ENCODE assay signal across 21 mouse cellular contexts in genomic region chr2:163056584-163056983, GRCm38 (mm10). TPM values are rescaled to one million over a fixed set of nuclear protein-coding genes. Genes with fewer than 3 reads are reported as not detected.
DNase-seq lines count a peak whose midpoint lies in the region; ATAC-seq and TF ChIP-seq lines count a peak whose summit lies in the region.
"Had no signal": no experiment of that assay in that cellular context is flagged by ENCODE, and none has a peak within 500 bp of the region (broad histone marks: within the 10 kb centered on the region; RNA-seq: fewer than 3 reads in every experiment).

No protein-coding gene starts in this region.

- no peak overlapping the region for H3K27ac ChIP-seq in heart, embryonic 13.5 days (replicated peaks)
- H3K27ac ChIP-seq in stomach, embryonic 14.5 days (ENCODE audit: low read length): no peak overlapping the region
- no peak overlapping the region for H3K27ac ChIP-seq in stomach, postnatal 0 days (replicated peaks)
- H3K27ac ChIP-seq in liver, embryonic 15.5 days (replicated peaks): peak overlapping the region; percentile 56; the same call in 1 of the 2 replicates
- H3K27ac ChIP-seq: hindbrain, embryonic 14.5 days; limb, embryonic 15.5 days; neural tube, embryonic 12.5 days had no signal

- no peaks in the 10 kb centered on the region for H3K27me3 ChIP-seq in heart, embryonic 13.5 days (replicated peaks)
- no peaks in the 10 kb centered on the region for H3K27me3 ChIP-seq in stomach, embryonic 14.5 days (ENCODE audit: control insufficient read depth, insufficient read depth, low read length)
- no peaks in the 10 kb centered on the region for H3K27me3 ChIP-seq in stomach, postnatal 0 days (ENCODE audit: control insufficient read depth, insufficient read depth, low read length)
- no peaks in the 10 kb centered on the region for H3K27me3 ChIP-seq in liver, embryonic 15.5 days
- H3K27me3 ChIP-seq: limb, embryonic 15.5 days; neural tube, embryonic 12.5 days; Patski had no signal

- 70% methylated on average over 9 of the region's 9 CpGs for WGBS in heart, embryonic 13.5 days
- 77% methylated on average over 9 of the region's 9 CpGs for WGBS in stomach, embryonic 14.5 days
- 61% methylated on average over 9 of the region's 9 CpGs for WGBS in stomach, postnatal 0 days
- 80% methylated on average over 9 of the region's 9 CpGs for WGBS in liver, embryonic 15.5 days (ENCODE audit: insufficient replicate concordance)

- peak overlapping the region; percentile 83; the same call in 1 of the 2 replicates for H3K9ac ChIP-seq in heart, embryonic 13.5 days
- H3K9ac ChIP-seq in stomach, embryonic 14.5 days (replicated peaks; ENCODE audit: low read depth, low read length): no peak overlapping the region
- H3K9ac ChIP-seq in stomach, postnatal 0 days (ENCODE audit: low read length): no peak overlapping the region
- no peak overlapping the region for H3K9ac ChIP-seq in liver, embryonic 15.5 days
- H3K9ac ChIP-seq: hindbrain, embryonic 14.5 days; limb, embryonic 15.5 days; neural tube, embryonic 12.5 days had no signal

- ATAC-seq in heart, embryonic 13.5 days (ENCODE audit: extremely low read depth, insufficient number of reproducible peaks, low FRiP score, low TSS enrichment): no peak
- no peak for ATAC-seq in stomach, embryonic 14.5 days (ENCODE audit: insufficient number of reproducible peaks, insufficient read depth, low FRiP score, low read depth)
- ATAC-seq in stomach, postnatal 0 days (ENCODE audit: low FRiP score, low TSS enrichment): no peak
- ATAC-seq in liver, embryonic 15.5 days (ENCODE audit: insufficient read depth): no peak
- no peak for ATAC-seq in megakaryocyte, adult 5-6 weeks (ENCODE audit: poor library complexity, severe bottlenecking)
- ATAC-seq: midbrain, embryonic 16.5 days; Patski had no signal

- no peak for DNase-seq in heart, postnatal 4 days
- DNase-seq in stomach, postnatal 0 days (ENCODE audit: low spot score): no peak
- no peak for DNase-seq in thymus, postnatal 36 days
- no peak for DNase-seq in heart, adult 8-10 months (ENCODE audit: low spot score)
- DNase-seq: adrenal gland, adult 2 months; cerebellum, adult 9-11 months; kidney, adult 8-10 months; retina, postnatal 1 day had no signal

- H3K4me3 ChIP-seq in heart, embryonic 13.5 days: peak overlapping the region; percentile 81; the same call in 1 of the 2 replicates
- H3K4me3 ChIP-seq in stomach, embryonic 14.5 days (ENCODE audit: low read depth, low read length): no peak overlapping the region
- H3K4me3 ChIP-seq in stomach, postnatal 0 days (ENCODE audit: low read depth, low read length): no peak overlapping the region
- peak overlapping the region; percentile 94 for H3K4me3 ChIP-seq in liver, embryonic 15.5 days (replicated peaks)
- H3K4me3 ChIP-seq: neural tube, embryonic 12.5 days had no signal

- H3K36me3 ChIP-seq in heart, embryonic 13.5 days: no peaks in the 10 kb centered on the region
- H3K36me3 ChIP-seq in stomach, embryonic 14.5 days (ENCODE audit: control insufficient read depth, insufficient read depth, low read length): no peaks in the 10 kb centered on the region
- H3K36me3 ChIP-seq in stomach, postnatal 0 days (ENCODE audit: control insufficient read depth, insufficient read depth, low read length): no peaks in the 10 kb centered on the region
- peaks cover 29% of the 10 kb centered on the region for H3K36me3 ChIP-seq in liver, embryonic 15.5 days (replicated peaks)
- H3K36me3 ChIP-seq: neural tube, embryonic 12.5 days had no signal

- H3K4me1 ChIP-seq in heart, embryonic 13.5 days: peaks cover 40% of the 10 kb centered on the region
- peaks cover 11% of the 10 kb centered on the region for H3K4me1 ChIP-seq in stomach, embryonic 14.5 days (ENCODE audit: control insufficient read depth, insufficient read depth, low read length)
- H3K4me1 ChIP-seq in stomach, postnatal 0 days (replicated peaks; ENCODE audit: control insufficient read depth, insufficient read depth): peaks cover 4% of the 10 kb centered on the region
- peaks cover 75% of the 10 kb centered on the region for H3K4me1 ChIP-seq in liver, embryonic 15.5 days (replicated peaks)

- no peak for TF ChIP-seq EP300 in stomach, postnatal 0 days (optimal IDR thresholded peaks at IDR 0.05)

- H3K4me2 ChIP-seq in heart, embryonic 13.5 days: peak overlapping the region; percentile 99; the same call in 1 of the 2 replicates
- H3K4me2 ChIP-seq in stomach, embryonic 14.5 days (replicated peaks; ENCODE audit: low read depth, low read length): peak overlapping the region; percentile 97; the same call in 1 of the 2 replicates
- no peak overlapping the region for H3K4me2 ChIP-seq in stomach, postnatal 0 days (replicated peaks; ENCODE audit: low read depth)
- H3K4me2 ChIP-seq in liver, embryonic 15.5 days: peak overlapping the region; percentile 99
- H3K4me2 ChIP-seq: hindbrain, embryonic 14.5 days had no signal

- TF ChIP-seq CTCF in stomach, postnatal 0 days (IDR thresholded peaks at IDR 0.05; ENCODE audit: low read depth): no peak

- H3K9me3 ChIP-seq in heart, embryonic 13.5 days: no peaks in the 10 kb centered on the region
- no peaks in the 10 kb centered on the region for H3K9me3 ChIP-seq in stomach, embryonic 14.5 days (ENCODE audit: control insufficient read depth, low read depth, low read length)
- no peaks in the 10 kb centered on the region for H3K9me3 ChIP-seq in stomach, postnatal 0 days (ENCODE audit: control insufficient read depth, low read length)
- H3K9me3 ChIP-seq in liver, embryonic 15.5 days (replicated peaks): no peaks in the 10 kb centered on the region
- H3K9me3 ChIP-seq: limb, embryonic 15.5 days; neural tube, embryonic 12.5 days had no signal

RNA-seq across cellular contexts. Expression of gene Mybl2, which starts 2.1 kb away (rescaled TPM):
- polyA plus RNA-seq in heart, embryonic 13.5 days (2015; fragmentation: Nextera tagmentation; extraction: Ambion mirVana): 16.7 and 17.7 TPM in 2 replicates
- total RNA-seq in heart, postnatal 4 days (2021): 10 to 100 TPM; 13.3 to 14.3 TPM
- polyA plus RNA-seq in stomach, embryonic 14.5 days (2014; fragmentation: Nextera tagmentation; extraction: Ambion mirVana): 20.1 and 22.4 TPM in 2 replicates
- 5.3 and 5.4 TPM in 2 replicates for polyA plus RNA-seq in stomach, postnatal 0 days (2015; fragmentation: Nextera tagmentation; extraction: Ambion mirVana)
- 46.9 and 49.9 TPM in 2 replicates for polyA plus RNA-seq in liver, embryonic 15.5 days (2015; fragmentation: Nextera tagmentation; extraction: Ambion mirVana)
- total RNA-seq in megakaryocyte, adult 5-6 weeks (2015): 9.0 and 13.6 TPM in 2 replicates
- total RNA-seq in megakaryocyte, adult 5-6 weeks (2017): 21.9 and 33.7 TPM in 2 replicates
- under 1 TPM in 3 of 4 experiments, not detected in 1; 0.08 to 0.41 (median 0.26) TPM for total RNA-seq in heart, adult 8-10 months (2022)

RNA-seq across cellular contexts. Expression of gene Gtsf1l, which starts 31.1 kb away (rescaled TPM):
- not detected in 2 replicates for polyA plus RNA-seq in heart, embryonic 13.5 days (2015; fragmentation: Nextera tagmentation; extraction: Ambion mirVana)
- not detected for total RNA-seq in heart, postnatal 4 days (2021)
- polyA plus RNA-seq in stomach, embryonic 14.5 days (2014; fragmentation: Nextera tagmentation; extraction: Ambion mirVana): not detected in 2 replicates
- 0.16 TPM in 1 of 2 replicates, not detected in the other for polyA plus RNA-seq in stomach, postnatal 0 days (2015; fragmentation: Nextera tagmentation; extraction: Ambion mirVana)
- not detected in 2 replicates for polyA plus RNA-seq in liver, embryonic 15.5 days (2015; fragmentation: Nextera tagmentation; extraction: Ambion mirVana)
- not detected in 2 replicates for total RNA-seq in megakaryocyte, adult 5-6 weeks (2015)
- not detected in 2 replicates for total RNA-seq in megakaryocyte, adult 5-6 weeks (2017)
- not detected for total RNA-seq in heart, adult 8-10 months (2022)
- total RNA-seq: adrenal gland, adult 2 months; granulocyte monocyte progenitor cell, adult 5-6 weeks; left cerebral cortex, adult 8-10 months had no signal
- polyA plus RNA-seq: adrenal gland, adult 2 months; heart, embryonic 16.5 days; limb, embryonic 15.5 days; midbrain, embryonic 16.5 days; neural tube, embryonic 12.5 days; Patski; urinary bladder, adult 2 months had no signal

RNA-seq across cellular contexts. Expression of gene Ift52, which starts 39.4 kb away (rescaled TPM):
- polyA plus RNA-seq in heart, embryonic 13.5 days (2015; fragmentation: Nextera tagmentation; extraction: Ambion mirVana): 35.3 and 37.3 TPM in 2 replicates
- total RNA-seq in heart, postnatal 4 days (2021): 10 to 100 TPM; 27.1 to 29.4 TPM
- 50.7 and 53.5 TPM in 2 replicates for polyA plus RNA-seq in stomach, embryonic 14.5 days (2014; fragmentation: Nextera tagmentation; extraction: Ambion mirVana)
- polyA plus RNA-seq in stomach, postnatal 0 days (2015; fragmentation: Nextera tagmentation; extraction: Ambion mirVana): 32.3 and 34.3 TPM in 2 replicates
- 15.5 and 16.6 TPM in 2 replicates for polyA plus RNA-seq in liver, embryonic 15.5 days (2015; fragmentation: Nextera tagmentation; extraction: Ambion mirVana)
- total RNA-seq in megakaryocyte, adult 5-6 weeks (2015): 23.9 and 28.0 TPM in 2 replicates
- total RNA-seq in megakaryocyte, adult 5-6 weeks (2017): 11.9 and 17.2 TPM in 2 replicates
- 10 to 100 TPM; 19.3 to 25.0 (median 22.8) TPM for total RNA-seq in heart, adult 8-10 months (2022)

Comparison
In these comparisons a context has a peak if more than half of its experiments do, and no peak if none do; other contexts are left out.
1. H3K4me3 ChIP-seq: peak in heart, embryonic 13.5 days (single experiment) and liver, embryonic 15.5 days (single experiment); none in stomach, embryonic 14.5 days (single experiment) and stomach, postnatal 0 days (single experiment).